Comparison of ENCODE assay signal across 7 mouse cellular contexts in the genomic region with DNA sequence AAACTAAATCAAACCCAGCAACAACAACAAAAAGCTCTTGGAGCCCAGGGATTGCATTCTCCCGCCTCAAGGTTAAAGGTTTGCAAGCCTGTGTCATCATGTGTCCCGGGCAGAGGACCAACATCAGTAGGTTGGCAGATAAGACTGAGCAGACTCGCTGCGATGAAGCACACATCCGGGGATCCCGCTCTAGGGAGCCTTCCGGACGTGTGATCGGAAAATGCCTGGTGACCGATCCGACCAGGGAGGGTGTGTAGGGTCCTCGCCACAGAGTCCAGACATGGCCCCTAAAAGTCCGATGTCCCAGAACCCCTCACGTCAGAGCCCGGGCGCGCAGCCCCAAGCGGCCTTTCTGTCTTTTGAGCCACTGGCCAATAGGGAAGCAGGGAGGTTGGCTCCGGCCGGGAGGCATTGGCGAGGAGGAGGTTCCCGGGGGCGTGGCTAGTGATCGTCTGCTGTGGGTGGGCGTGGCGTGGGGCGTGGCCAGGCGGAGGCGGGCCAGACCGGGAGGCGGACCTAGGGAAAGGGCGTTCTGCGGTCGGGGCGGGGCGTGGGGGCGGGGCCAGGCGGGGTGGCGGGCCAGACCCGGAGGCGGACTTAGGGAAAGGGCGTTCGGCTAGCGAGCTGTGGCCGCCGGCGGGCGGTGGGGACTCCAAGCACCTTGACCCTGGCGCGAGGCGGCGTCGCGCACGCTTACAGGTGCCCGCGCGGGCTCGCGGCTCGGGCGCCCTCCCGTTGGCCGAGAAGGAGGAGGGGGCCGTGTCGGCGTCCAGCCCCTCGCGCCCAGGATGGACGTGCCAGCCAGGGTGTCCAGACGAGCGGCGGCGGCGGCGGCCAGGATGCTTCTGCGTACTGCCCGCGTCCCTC. TPM values are rescaled to one million over a fixed set of nuclear protein-coding genes. Genes with fewer than 3 reads are reported as not detected.
A peak's percentile ranks its signal among the peaks of the same experiment; 100 is the strongest.
DNase-seq lines count a peak whose midpoint lies in the region; ATAC-seq lines count a peak whose summit lies in the region.

Slc19a2 (plus strand) TSS at position 582 of the 867 bp plus-strand sequence.

- H3K27ac ChIP-seq in embryonic facial prominence, embryonic 11.5 days (replicated peaks; ENCODE audit: low read depth, low read length), result peak within 1 kb of the TSS; percentile 59
- H3K27ac ChIP-seq in limb, embryonic 10.5 days, result peak within 1 kb of the TSS; percentile 88
- H3K27ac ChIP-seq in midbrain, embryonic 13.5 days, result peak within 1 kb of the TSS; percentile 65

- peak within 1 kb of the TSS; percentile 71 for H3K9ac ChIP-seq in embryonic facial prominence, embryonic 11.5 days (replicated peaks; ENCODE audit: low read length)
- H3K9ac ChIP-seq in midbrain, embryonic 13.5 days (replicated peaks), result peak within 1 kb of the TSS; percentile 77

- no peaks in the 10 kb centered on the region for H3K9me3 ChIP-seq in embryonic facial prominence, embryonic 11.5 days (replicated peaks; ENCODE audit: control insufficient read depth, low read length)
- no peaks in the 10 kb centered on the region for H3K9me3 ChIP-seq in limb, embryonic 10.5 days (replicated peaks)
- H3K9me3 ChIP-seq in midbrain, embryonic 13.5 days, result no peaks in the 10 kb centered on the region

- H3K4me1 ChIP-seq in embryonic facial prominence, embryonic 11.5 days (ENCODE audit: control insufficient read depth, insufficient read depth, low read length), result peaks cover 2% of the 10 kb centered on the region; the same call in 1 of the 2 replicates
- H3K4me1 ChIP-seq in limb, embryonic 10.5 days, result peaks cover 29% of the 10 kb centered on the region
- H3K4me1 ChIP-seq in midbrain, embryonic 13.5 days (replicated peaks), result peaks cover 22% of the 10 kb centered on the region

- peak; percentile 98 for ATAC-seq in embryonic facial prominence, embryonic 11.5 days (replicated peaks; ENCODE audit: insufficient number of reproducible peaks, low FRiP score, low TSS enrichment, low read depth)
- peak; percentile 92 for ATAC-seq in granulocyte monocyte progenitor cell, adult 5-6 weeks (replicated peaks; ENCODE audit: poor library complexity, severe bottlenecking)
- ATAC-seq in midbrain, embryonic 13.5 days, result peak; percentile 98

- no peaks in the 10 kb centered on the region for H3K27me3 ChIP-seq in embryonic facial prominence, embryonic 11.5 days (ENCODE audit: control insufficient read depth, insufficient read depth, low read length)
- peaks cover 13% of the 10 kb centered on the region for H3K27me3 ChIP-seq in limb, embryonic 10.5 days (ENCODE audit: low read depth, poor library complexity, severe bottlenecking)
- H3K27me3 ChIP-seq in midbrain, embryonic 13.5 days, result 0 out of 2 replicates have a peak, but pooled peaks cover 7% of the 10 kb centered on the region

- DNase-seq in adrenal gland, postnatal 14 days, result peak; percentile 99
- DNase-seq in embryonic facial prominence, embryonic 11.5 days (ENCODE audit: low spot score), result peak; percentile 97
- DNase-seq in kidney, adult 11 months, result peak; percentile 96
- peak; percentile 100 for DNase-seq in limb, embryonic 10.5 days (ENCODE audit: low spot score)
- peak; percentile 99 for DNase-seq in spleen, adult 12 weeks (ENCODE audit: low spot score)

- under 1% methylated on average over 59 of the region's 79 CpGs for WGBS in embryonic facial prominence, embryonic 11.5 days
- WGBS in limb, embryonic 10.5 days, result under 1% methylated on average over 71 of the region's 79 CpGs
- WGBS in midbrain, embryonic 13.5 days, result under 1% methylated on average over 78 of the region's 79 CpGs

- peak within 1 kb of the TSS; percentile 89 for H3K4me2 ChIP-seq in embryonic facial prominence, embryonic 11.5 days (ENCODE audit: low read depth, low read length)
- peak within 1 kb of the TSS; percentile 82 for H3K4me2 ChIP-seq in midbrain, embryonic 13.5 days (replicated peaks)

- H3K36me3 ChIP-seq in embryonic facial prominence, embryonic 11.5 days (replicated peaks; ENCODE audit: control insufficient read depth, insufficient read depth, low read depth, low read length), result no peaks in the 10 kb centered on the region
- no peaks in the 10 kb centered on the region for H3K36me3 ChIP-seq in limb, embryonic 10.5 days
- no peaks in the 10 kb centered on the region for H3K36me3 ChIP-seq in midbrain, embryonic 13.5 days

- peak within 1 kb of the TSS; percentile 70 for H3K4me3 ChIP-seq in embryonic facial prominence, embryonic 11.5 days (ENCODE audit: low read depth, low read length)
- H3K4me3 ChIP-seq in limb, embryonic 10.5 days, result peak within 1 kb of the TSS; percentile 71
- H3K4me3 ChIP-seq in midbrain, embryonic 13.5 days (replicated peaks), result peak within 1 kb of the TSS; percentile 71

RNA-seq across cellular contexts. Expression of gene Slc19a2, which starts in this region (rescaled TPM):
- 15.8 and 20.7 TPM in 2 replicates for total RNA-seq in adrenal gland, postnatal 14 days (2021)
- polyA plus RNA-seq in embryonic facial prominence, embryonic 11.5 days (2014; fragmentation: Nextera tagmentation; extraction: Ambion mirVana), result 10.5 and 11.8 TPM in 2 replicates
- 6.3 and 10.0 TPM in 2 replicates for total RNA-seq in granulocyte monocyte progenitor cell, adult 5-6 weeks (2014; fragmentation: Nextera tagmentation)
- 5.1 and 9.6 TPM in 2 replicates for total RNA-seq in granulocyte monocyte progenitor cell, adult 5-6 weeks (2017)
- 8.3 and 10.4 TPM in 2 replicates for polyA plus RNA-seq in limb, embryonic 10.5 days (2016; fragmentation: Nextera tagmentation; extraction: Ambion mirVana)
- polyA plus RNA-seq in midbrain, embryonic 13.5 days (2015; fragmentation: Nextera tagmentation; extraction: Ambion mirVana), result 7.0 and 7.7 TPM in 2 replicates

Comparison
In these comparisons a context has a peak if more than half of its experiments do, and no peak if none do; other contexts are left out.
1. Peak in every context shown above with its lines: DNase-seq, ATAC-seq, H3K4me3 ChIP-seq and H3K27ac ChIP-seq.